Mouse (Mus musculus) induced T-regulatory cell, adult 2 months (primary cell): ENCODE measurements around the gene Zfp644.

Source experiments
- DNase-seq: peaks from one replicate; pipeline ENCODE4 v3.0.0-alpha.2; 2012; ENCODE audit warnings: low read depth

The Zfp644 gene

GRCm38 (mm10) chr5:106594388-106594787, 102.7 kb downstream of the Zfp644 start:
- DNase-seq = peak; percentile 7

GRCm38 (mm10) chr5:106590686-106591085, 106.4 kb downstream of the Zfp644 start:
- DNase-seq = no peak

GRCm38 (mm10) chr5:106589670-106590069, 107.4 kb downstream of the Zfp644 start:
- no peak for DNase-seq

GRCm38 (mm10) chr5:106589006-106589405, 108.1 kb downstream of the Zfp644 start:
- no peak for DNase-seq

GRCm38 (mm10) chr5:106580943-106581342, 116.1 kb downstream of the Zfp644 start:
- no peak for DNase-seq

- no peak for DNase-seq
Observed at GRCm38 (mm10) chr5:106577237-106577888, 119.7 kb downstream of the Zfp644 start.

- no peak for DNase-seq
Observed at GRCm38 (mm10) chr5:106575098-106575497, 122.0 kb downstream of the Zfp644 start.

GRCm38 (mm10) chr5:106574560-106574946, 122.5 kb downstream of the Zfp644 start:
- peak; percentile 67 for DNase-seq

- DNase-seq = peak; percentile 13
Observed at GRCm38 (mm10) chr5:106573742-106574559, 123.1 kb downstream of the Zfp644 start.
